Mouse (Mus musculus) thymus, postnatal 10 days (tissue): ENCODE results near the gene Gm47791.

ENCODE experiments used
- DNase-seq, 2 experiments: peaks; one replicate each; pipeline ENCODE4 v3.0.0; 2021; ENCODE audit warnings: low spot score in 2 of 2

Gm47791 gene

GRCm38 (mm10) chr1:82724339-82725025 is 46.6 kb downstream of the Gm47791 start, which contains the start of gene Mff:
Mff (plus strand) TSS chr1:82724890.
- DNase-seq: peak; percentile 88 to 91
